Mouse (Mus musculus): ENCODE data around the gene Ppp1r35. TPM values are rescaled to one million over a fixed set of nuclear protein-coding genes. Genes with fewer than 3 reads are reported as not detected.

Gene Ppp1r35
- total and polyA plus RNA-seq, 2 experiments = 11.5 to 28.9 TPM

GRCm38 (mm10) chr5:137745214-137746171 is 33.2 kb upstream of the Ppp1r35 start, which contains the start of gene Tsc22d4:
Gene Tsc22d4, plus strand, starts transcription at chr5:137745730.
- Histone ChIP-seq H3K4me3 (ENCODE audit: insufficient read depth, low read depth, low read length) (peak within 1 kb of the TSS; percentile 77), H3K36me3 (ENCODE audit: control insufficient read depth, insufficient read depth, low read length) (no peaks in the 10 kb centered on the region), H3K27me3 (ENCODE audit: control insufficient read depth, insufficient read depth, low read length) (no peaks in the 10 kb centered on the region), H3K4me1 (ENCODE audit: control insufficient read depth, insufficient read depth, low read length) (no peaks in the 10 kb centered on the region), H3K79me2 (ENCODE audit: control insufficient read depth, insufficient read depth, low read length) (no peaks in the 10 kb centered on the region; the same call in 1 of the 2 replicates), H3K27ac (replicated peaks; ENCODE audit: insufficient read depth, low read depth, low read length) (peak within 1 kb of the TSS; percentile 67), H3K9ac (ENCODE audit: low read depth, low read length) (peak within 1 kb of the TSS; percentile 70)
- 5% methylated on average over 28 of the region's 28 CpGs for WGBS
- TF ChIP-seq POLR2A (IDR thresholded peaks at IDR 0.05; ENCODE audit: extremely low read depth, insufficient read depth, low read length) = peak; percentile 69; the same call in 1 of the 2 replicates
- no peak for TF ChIP-seq CTCF (IDR thresholded peaks at IDR 0.05; ENCODE audit: low read depth, low read length)
- DNase-seq (ENCODE audit: extremely low read depth, low read depth, low spot score) = peak; percentile 67

GRCm38 (mm10) chr5:137746282-137746850 is 32.3 kb upstream of the Ppp1r35 start:
- no peaks in the 10 kb centered on the region for H3K27me3 ChIP-seq (ENCODE audit: control insufficient read depth, insufficient read depth, low read length)
- H3K27ac ChIP-seq (replicated peaks; ENCODE audit: insufficient read depth, low read depth, low read length) = peak overlapping the region; percentile 67
- DNase-seq (ENCODE audit: extremely low read depth, low read depth, low spot score) = no peak
- peak overlapping the region; percentile 77 for H3K4me3 ChIP-seq (ENCODE audit: insufficient read depth, low read depth, low read length)
- peak overlapping the region; percentile 70 for H3K9ac ChIP-seq (ENCODE audit: low read depth, low read length)
- no peaks in the 10 kb centered on the region for H3K36me3 ChIP-seq (ENCODE audit: control insufficient read depth, insufficient read depth, low read length)
- WGBS = 1% methylated on average over 20 of the region's 20 CpGs
- no peaks in the 10 kb centered on the region for H3K4me1 ChIP-seq (ENCODE audit: control insufficient read depth, insufficient read depth, low read length)
- no peaks in the 10 kb centered on the region; the same call in 1 of the 2 replicates for H3K79me2 ChIP-seq (ENCODE audit: control insufficient read depth, insufficient read depth, low read length)
- TF ChIP-seq POLR2A (IDR thresholded peaks at IDR 0.05; ENCODE audit: extremely low read depth, insufficient read depth, low read length) (no peak), CTCF (IDR thresholded peaks at IDR 0.05; ENCODE audit: low read depth, low read length) (no peak)

- Histone ChIP-seq H3K79me2 (ENCODE audit: control insufficient read depth, insufficient read depth, low read length) (no peaks in the 10 kb centered on the region; the same call in 1 of the 2 replicates), H3K4me1 (ENCODE audit: control insufficient read depth, insufficient read depth, low read length) (no peaks in the 10 kb centered on the region), H3K9ac (ENCODE audit: low read depth, low read length) (peak overlapping the region; percentile 70), H3K27me3 (ENCODE audit: control insufficient read depth, insufficient read depth, low read length) (no peaks in the 10 kb centered on the region), H3K36me3 (ENCODE audit: control insufficient read depth, insufficient read depth, low read length) (no peaks in the 10 kb centered on the region), H3K27ac (replicated peaks; ENCODE audit: insufficient read depth, low read depth, low read length) (peak overlapping the region; percentile 67; the same call in 1 of the 2 replicates), H3K4me3 (ENCODE audit: insufficient read depth, low read depth, low read length) (peak overlapping the region; percentile 77)
- TF ChIP-seq CTCF (IDR thresholded peaks at IDR 0.05; ENCODE audit: low read depth, low read length) (no peak), POLR2A (IDR thresholded peaks at IDR 0.05; ENCODE audit: extremely low read depth, insufficient read depth, low read length) (no peak)
- 11% methylated on average over 16 of the region's 16 CpGs for WGBS
- no peak for DNase-seq (ENCODE audit: extremely low read depth, low read depth, low spot score)
These were observed 31.8 kb upstream of the Ppp1r35 start for GRCm38 (mm10) chr5:137746851-137747325.

- 36% methylated on average over 26 of the region's 26 CpGs for WGBS
- no peak for DNase-seq (ENCODE audit: extremely low read depth, low read depth, low spot score)
These were observed 31.2 kb upstream of the Ppp1r35 start for GRCm38 (mm10) chr5:137747326-137747961.

GRCm38 (mm10) chr5:137748130-137748770 is 30.4 kb upstream of the Ppp1r35 start:
- no peak for TF ChIP-seq POLR2A (IDR thresholded peaks at IDR 0.05; ENCODE audit: extremely low read depth, insufficient read depth, low read length)
- Histone ChIP-seq H3K4me1 (ENCODE audit: control insufficient read depth, insufficient read depth, low read length) (no peaks in the 10 kb centered on the region), H3K79me2 (ENCODE audit: control insufficient read depth, insufficient read depth, low read length) (no peaks in the 10 kb centered on the region; the same call in 1 of the 2 replicates), H3K27ac (replicated peaks; ENCODE audit: insufficient read depth, low read depth, low read length) (peak overlapping the region; percentile 36), H3K9ac (ENCODE audit: low read depth, low read length) (0 out of 2 replicates have a peak overlapping the region, but pooled peaks have one; percentile 27), H3K4me3 (ENCODE audit: insufficient read depth, low read depth, low read length) (peak overlapping the region; percentile 38), H3K36me3 (ENCODE audit: control insufficient read depth, insufficient read depth, low read length) (no peaks in the 10 kb centered on the region), H3K27me3 (ENCODE audit: control insufficient read depth, insufficient read depth, low read length) (no peaks in the 10 kb centered on the region)
- no peak for DNase-seq (ENCODE audit: extremely low read depth, low read depth, low spot score)
- 51% methylated on average over 5 of the region's 5 CpGs for WGBS

More at GRCm38 (mm10) chr5:137747326-137747961, 31.2 kb upstream of the Ppp1r35 start:
- Histone ChIP-seq H3K4me1 (ENCODE audit: control insufficient read depth, insufficient read depth, low read length) (no peaks in the 10 kb centered on the region), H3K79me2 (ENCODE audit: control insufficient read depth, insufficient read depth, low read length) (no peaks in the 10 kb centered on the region; the same call in 1 of the 2 replicates), H3K27me3 (ENCODE audit: control insufficient read depth, insufficient read depth, low read length) (no peaks in the 10 kb centered on the region), H3K9ac (ENCODE audit: low read depth, low read length) (peak overlapping the region; percentile 70), H3K27ac (replicated peaks; ENCODE audit: insufficient read depth, low read depth, low read length) (peak overlapping the region; percentile 55), H3K4me3 (ENCODE audit: insufficient read depth, low read depth, low read length) (peak overlapping the region; percentile 77), H3K36me3 (ENCODE audit: control insufficient read depth, insufficient read depth, low read length) (no peaks in the 10 kb centered on the region)
- TF ChIP-seq CTCF (IDR thresholded peaks at IDR 0.05; ENCODE audit: low read depth, low read length) (no peak), POLR2A (IDR thresholded peaks at IDR 0.05; ENCODE audit: extremely low read depth, insufficient read depth, low read length) (no peak)
